Mouse (Mus musculus): ENCODE measurements around the gene Stx4a.

GRCm38 (mm10) chr7:127887191-127887590 lies 63.1 kb downstream of the Stx4a start:
- no peak for TF ChIP-seq POLR2A (IDR thresholded peaks at IDR 0.05; ENCODE audit: borderline replicate concordance, extremely low read depth, insufficient read depth, insufficient read length, poor library complexity, severe bottlenecking)
- no peak for TF ChIP-seq CTCF (IDR thresholded peaks at IDR 0.05; ENCODE audit: borderline replicate concordance, extremely low read depth, insufficient read depth, insufficient read length)

All from brain, embryonic 14.5 days (tissue).